ENCODE assay signal across 31 mouse cellular contexts in genomic region chr11:62583031-62583430, GRCm38 (mm10). TPM values are rescaled to one million over a fixed set of nuclear protein-coding genes. Genes with fewer than 3 reads are reported as not detected.
DNase-seq lines count a peak whose midpoint lies in the region; ATAC-seq lines count a peak whose summit lies in the region.
"Had no signal": no experiment of that assay in that cellular context is flagged by ENCODE, and none has a peak within 500 bp of the region (broad histone marks: within the 10 kb centered on the region; RNA-seq: fewer than 3 reads in every experiment).

No protein-coding gene starts in this region.

- no peak for ATAC-seq in heart, embryonic 15.5 days (replicated peaks; ENCODE audit: insufficient number of reproducible peaks, insufficient read depth, low FRiP score, low read depth)
- ATAC-seq: forebrain, postnatal 0 days; hindbrain, embryonic 16.5 days; midbrain, embryonic 13.5 days had no signal

- DNase-seq in heart, embryonic 10.5 days (ENCODE audit: low spot score): no peak
- DNase-seq in heart, adult 9 months (ENCODE audit: low spot score in 2 of 2): no peak
- no peak for DNase-seq in heart, adult 11 months
- peak; percentile 17 to 27 for DNase-seq in kidney, postnatal 36 days
- DNase-seq in kidney, postnatal 10 days: no peak
- no peak for DNase-seq in left cerebral cortex, adult 11 months (ENCODE audit: low spot score)
- DNase-seq: adrenal gland, adult 8-10 months; B cell, adult 2 months; cerebellum, adult 2 months; cerebellum, postnatal 25 days; forebrain, postnatal 0 days; kidney, adult 18-20 months; layer of hippocampus, postnatal 36 days; lung, adult 2 months; lung, postnatal 10 days; right cerebral cortex, postnatal 4 days; thymus, adult 18-20 months; thymus, postnatal 25 days had no signal

- H3K27me3 ChIP-seq in heart, embryonic 10.5 days (ENCODE audit: insufficient read depth, poor library complexity, severe bottlenecking): no peaks in the 10 kb centered on the region
- H3K27me3 ChIP-seq in heart, embryonic 15.5 days: no peaks in the 10 kb centered on the region
- H3K27me3 ChIP-seq: embryonic facial prominence, embryonic 15.5 days; limb, embryonic 15.5 days; neural tube, embryonic 13.5 days had no signal

- H3K27ac ChIP-seq in heart, embryonic 10.5 days: peak overlapping the region; percentile 69
- peak overlapping the region; percentile 67 for H3K27ac ChIP-seq in heart, embryonic 15.5 days
- H3K27ac ChIP-seq: embryonic facial prominence, embryonic 10.5 days; embryonic facial prominence, embryonic 15.5 days; forebrain, embryonic 12.5 days; limb, embryonic 10.5 days; limb, embryonic 15.5 days; liver, embryonic 14.5 days; macrophage; midbrain, embryonic 13.5 days; neural tube, embryonic 13.5 days; stomach, postnatal 0 days had no signal

- peak overlapping the region; percentile 31 for H3K9ac ChIP-seq in heart, embryonic 15.5 days
- H3K9ac ChIP-seq: embryonic facial prominence, embryonic 15.5 days; forebrain, embryonic 12.5 days; forebrain, postnatal 0 days; limb, embryonic 15.5 days; liver, embryonic 14.5 days; midbrain, embryonic 13.5 days; neural tube, embryonic 13.5 days had no signal

- no peaks in the 10 kb centered on the region for H3K9me3 ChIP-seq in heart, embryonic 10.5 days
- H3K9me3 ChIP-seq in heart, embryonic 15.5 days (replicated peaks): no peaks in the 10 kb centered on the region
- H3K9me3 ChIP-seq: embryonic facial prominence, embryonic 10.5 days; embryonic facial prominence, embryonic 15.5 days; forebrain, embryonic 12.5 days; G1E; limb, embryonic 10.5 days; limb, embryonic 15.5 days; midbrain, embryonic 13.5 days; neural tube, embryonic 13.5 days had no signal

- peaks cover 8% of the 10 kb centered on the region for H3K4me1 ChIP-seq in heart, embryonic 10.5 days
- H3K4me1 ChIP-seq in heart, embryonic 15.5 days (replicated peaks): peaks cover 11% of the 10 kb centered on the region
- H3K4me1 ChIP-seq: embryonic facial prominence, embryonic 15.5 days; forebrain, embryonic 12.5 days; limb, embryonic 10.5 days; limb, embryonic 15.5 days; midbrain, embryonic 13.5 days had no signal

- H3K36me3 ChIP-seq in heart, embryonic 10.5 days: no peaks in the 10 kb centered on the region
- H3K36me3 ChIP-seq in heart, embryonic 15.5 days: no peaks in the 10 kb centered on the region
- H3K36me3 ChIP-seq: embryonic facial prominence, embryonic 10.5 days; embryonic facial prominence, embryonic 15.5 days; limb, embryonic 10.5 days; limb, embryonic 15.5 days had no signal

- WGBS in heart, embryonic 10.5 days: 70% methylated on average over 6 of the region's 6 CpGs
- WGBS in heart, embryonic 15.5 days: 53% methylated on average over 6 of the region's 6 CpGs

- peak overlapping the region; percentile 17; the same call in 1 of the 2 replicates for H3K4me3 ChIP-seq in heart, embryonic 10.5 days
- H3K4me3 ChIP-seq in heart, embryonic 15.5 days: peak overlapping the region; percentile 21
- H3K4me3 ChIP-seq: embryonic facial prominence, embryonic 10.5 days; embryonic facial prominence, embryonic 15.5 days; forebrain, embryonic 12.5 days; limb, embryonic 10.5 days; limb, embryonic 15.5 days; midbrain, embryonic 13.5 days; neural tube, embryonic 13.5 days had no signal

- H3K4me2 ChIP-seq in heart, embryonic 15.5 days: peak overlapping the region; percentile 51
- H3K4me2 ChIP-seq: embryonic facial prominence, embryonic 15.5 days; forebrain, embryonic 12.5 days; limb, embryonic 15.5 days; midbrain, embryonic 13.5 days; neural tube, embryonic 13.5 days had no signal

RNA-seq across cellular contexts. Expression of gene Trpv2, which starts 8.7 kb away (rescaled TPM):
- 4.2 and 5.9 TPM in 2 replicates for polyA plus RNA-seq in heart, embryonic 10.5 days (2016; fragmentation: Nextera tagmentation; extraction: Ambion mirVana)
- polyA plus RNA-seq in heart, embryonic 15.5 days (2015; fragmentation: Nextera tagmentation; extraction: Ambion mirVana): 4.2 and 6.4 TPM in 2 replicates

RNA-seq across cellular contexts. Expression of gene Ubb, which starts 32.1 kb away (rescaled TPM):
- 2,741 and 3,131 TPM in 2 replicates for polyA plus RNA-seq in heart, embryonic 10.5 days (2016; fragmentation: Nextera tagmentation; extraction: Ambion mirVana)
- polyA plus RNA-seq in heart, embryonic 15.5 days (2015; fragmentation: Nextera tagmentation; extraction: Ambion mirVana): 2,445 and 2,567 TPM in 2 replicates

RNA-seq across cellular contexts. Expression of gene Cenpv, which starts 44.0 kb away (rescaled TPM):
- polyA plus RNA-seq in heart, embryonic 10.5 days (2016; fragmentation: Nextera tagmentation; extraction: Ambion mirVana): 11.6 and 15.0 TPM in 2 replicates
- 17.1 and 22.1 TPM in 2 replicates for polyA plus RNA-seq in heart, embryonic 15.5 days (2015; fragmentation: Nextera tagmentation; extraction: Ambion mirVana)

Comparison
In these comparisons a context has a peak if more than half of its experiments do, and no peak if none do; other contexts are left out.
1. DNase-seq: peak in kidney, postnatal 36 days (2 of 2); none in heart, embryonic 10.5 days (single experiment), heart, adult 9 months (0 of 2), heart, adult 11 months (single experiment), kidney, postnatal 10 days (single experiment) and left cerebral cortex, adult 11 months (single experiment).